Mouse (Mus musculus): ENCODE measurements around the gene Naa40. TPM values are rescaled to one million over a fixed set of nuclear protein-coding genes. Genes with fewer than 3 reads are reported as not detected.

Gene Naa40
- polyA plus RNA-seq, 1 experiment from 2014 or later = 56.9 TPM

- 14% methylated on average over 9 of the region's 9 CpGs for WGBS
- Histone ChIP-seq H3K36me3 (no peaks in the 10 kb centered on the region), H3K9ac (0 out of 2 replicates have a peak overlapping the region, but pooled peaks have one; percentile 12), H3K4me2 (no peak overlapping the region), H3K27ac (peak overlapping the region; percentile 12), H3K9me3 (0 out of 2 replicates have a peak, but pooled peaks cover 3% of the 10 kb centered on the region), H3K27me3 (no peaks in the 10 kb centered on the region), H3K4me1 (peaks cover 40% of the 10 kb centered on the region), H3K4me3 (no peak overlapping the region)
- ATAC-seq (ENCODE audit: insufficient number of reproducible peaks, insufficient read depth, low FRiP score, low TSS enrichment, low read depth) = no peak
Measured at GRCm38 (mm10) chr19:7264088-7264765, 23.2 kb upstream of the Naa40 start.

- no peak for ATAC-seq (ENCODE audit: insufficient number of reproducible peaks, insufficient read depth, low FRiP score, low TSS enrichment, low read depth)
- H3K4me1 ChIP-seq = peaks cover 34% of the 10 kb centered on the region
- no peaks in the 10 kb centered on the region for H3K27me3 ChIP-seq
- H3K9me3 ChIP-seq = 0 out of 2 replicates have a peak, but pooled peaks cover 3% of the 10 kb centered on the region
- H3K27ac ChIP-seq = no peak overlapping the region
- H3K4me2 ChIP-seq = no peak overlapping the region
- H3K9ac ChIP-seq = no peak overlapping the region
- 93% methylated on average over 1 of the region's 1 CpGs for WGBS
- no peak overlapping the region for H3K4me3 ChIP-seq
- H3K36me3 ChIP-seq = no peaks in the 10 kb centered on the region
Measured at GRCm38 (mm10) chr19:7262592-7262991, 21.6 kb upstream of the Naa40 start.

GRCm38 (mm10) chr19:7261964-7262363, 21.0 kb upstream of the Naa40 start:
- Histone ChIP-seq H3K4me3 (no peak overlapping the region), H3K9me3 (0 out of 2 replicates have a peak, but pooled peaks cover 3% of the 10 kb centered on the region), H3K27me3 (no peaks in the 10 kb centered on the region), H3K4me2 (no peak overlapping the region), H3K9ac (no peak overlapping the region), H3K27ac (no peak overlapping the region), H3K4me1 (peaks cover 28% of the 10 kb centered on the region), H3K36me3 (no peaks in the 10 kb centered on the region)
- 92% methylated on average over 3 of the region's 3 CpGs for WGBS
- ATAC-seq (ENCODE audit: insufficient number of reproducible peaks, insufficient read depth, low FRiP score, low TSS enrichment, low read depth) = no peak

- Histone ChIP-seq H3K27me3 (no peaks in the 10 kb centered on the region), H3K4me2 (no peak overlapping the region), H3K4me1 (peaks cover 23% of the 10 kb centered on the region), H3K9me3 (0 out of 2 replicates have a peak, but pooled peaks cover 3% of the 10 kb centered on the region), H3K36me3 (no peaks in the 10 kb centered on the region), H3K9ac (no peak overlapping the region), H3K27ac (no peak overlapping the region), H3K4me3 (no peak overlapping the region)
- no peak for ATAC-seq (ENCODE audit: insufficient number of reproducible peaks, insufficient read depth, low FRiP score, low TSS enrichment, low read depth)
- 94% methylated on average over 1 of the region's 1 CpGs for WGBS
Measured at GRCm38 (mm10) chr19:7261476-7261875, 20.5 kb upstream of the Naa40 start.

- no peak for ATAC-seq (ENCODE audit: insufficient number of reproducible peaks, insufficient read depth, low FRiP score, low TSS enrichment, low read depth)
- no peaks in the 10 kb centered on the region for H3K36me3 ChIP-seq
- 74% methylated on average over 5 of the region's 5 CpGs for WGBS
Measured at GRCm38 (mm10) chr19:7257881-7258280, 16.9 kb upstream of the Naa40 start.

GRCm38 (mm10) chr19:7246021-7246420, 5.0 kb upstream of the Naa40 start:
- Histone ChIP-seq H3K27ac (no peak overlapping the region), H3K27me3 (no peaks in the 10 kb centered on the region), H3K9me3 (no peaks in the 10 kb centered on the region), H3K9ac (no peak overlapping the region), H3K36me3 (no peaks in the 10 kb centered on the region), H3K4me1 (peaks cover 4% of the 10 kb centered on the region; the same call in 1 of the 2 replicates), H3K4me3 (no peak overlapping the region), H3K4me2 (no peak overlapping the region)
- ATAC-seq (ENCODE audit: insufficient number of reproducible peaks, insufficient read depth, low FRiP score, low TSS enrichment, low read depth) = no peak
- WGBS = 62% methylated on average over 3 of the region's 3 CpGs

More at GRCm38 (mm10) chr19:7257881-7258280, 16.9 kb upstream of the Naa40 start:
- H3K27me3 ChIP-seq = no peaks in the 10 kb centered on the region
- no peak overlapping the region for H3K4me3 ChIP-seq
- H3K9me3 ChIP-seq = 0 out of 2 replicates have a peak, but pooled peaks cover 3% of the 10 kb centered on the region
- H3K9ac ChIP-seq = no peak overlapping the region
- no peak overlapping the region for H3K4me2 ChIP-seq
- H3K27ac ChIP-seq = no peak overlapping the region
- H3K4me1 ChIP-seq = no peaks in the 10 kb centered on the region

- H3K9me3 ChIP-seq = no peaks in the 10 kb centered on the region
- H3K4me2 ChIP-seq = peak overlapping the region; percentile 92
- H3K4me3 ChIP-seq = peak overlapping the region; percentile 76
- peaks cover 14% of the 10 kb centered on the region for H3K4me1 ChIP-seq
- peak overlapping the region; percentile 77 for H3K27ac ChIP-seq
- 2% methylated on average over 13 of the region's 13 CpGs for WGBS
- H3K36me3 ChIP-seq = 0 out of 2 replicates have a peak, but pooled peaks cover 6% of the 10 kb centered on the region
- no peak for ATAC-seq (ENCODE audit: insufficient number of reproducible peaks, insufficient read depth, low FRiP score, low TSS enrichment, low read depth)
- H3K9ac ChIP-seq = peak overlapping the region; percentile 92
- no peaks in the 10 kb centered on the region for H3K27me3 ChIP-seq
Measured at GRCm38 (mm10) chr19:7240291-7240690, 692 bp downstream of the Naa40 start.

- H3K27me3 ChIP-seq = no peaks in the 10 kb centered on the region
- no peak overlapping the region for H3K27ac ChIP-seq
- H3K9me3 ChIP-seq = no peaks in the 10 kb centered on the region
- WGBS = 82% methylated on average over 3 of the region's 3 CpGs
- H3K36me3 ChIP-seq = 0 out of 2 replicates have a peak, but pooled peaks cover 6% of the 10 kb centered on the region
- H3K4me2 ChIP-seq = peak overlapping the region; percentile 92
- ATAC-seq (ENCODE audit: insufficient number of reproducible peaks, insufficient read depth, low FRiP score, low TSS enrichment, low read depth) = no peak
- H3K9ac ChIP-seq = peak overlapping the region; percentile 92
- peaks cover 17% of the 10 kb centered on the region for H3K4me1 ChIP-seq
- peak overlapping the region; percentile 76 for H3K4me3 ChIP-seq
Measured at GRCm38 (mm10) chr19:7239574-7239973, 1.4 kb downstream of the Naa40 start.

- Histone ChIP-seq H3K4me1 (peaks cover 17% of the 10 kb centered on the region), H3K36me3 (peaks cover 32% of the 10 kb centered on the region), H3K4me2 (no peak overlapping the region), H3K27ac (no peak overlapping the region), H3K4me3 (no peak overlapping the region), H3K27me3 (no peaks in the 10 kb centered on the region), H3K9me3 (no peaks in the 10 kb centered on the region), H3K9ac (no peak overlapping the region)
- 96% methylated on average over 4 of the region's 4 CpGs for WGBS
- no peak for ATAC-seq (ENCODE audit: insufficient number of reproducible peaks, insufficient read depth, low FRiP score, low TSS enrichment, low read depth)
Measured at GRCm38 (mm10) chr19:7236742-7237141, 4.2 kb downstream of the Naa40 start.

- ATAC-seq (ENCODE audit: insufficient number of reproducible peaks, insufficient read depth, low FRiP score, low TSS enrichment, low read depth) = no peak
- 86% methylated on average over 2 of the region's 2 CpGs for WGBS
- Histone ChIP-seq H3K27me3 (no peaks in the 10 kb centered on the region), H3K4me1 (peaks cover 13% of the 10 kb centered on the region), H3K9ac (no peak overlapping the region), H3K36me3 (peaks cover 39% of the 10 kb centered on the region), H3K27ac (no peak overlapping the region), H3K4me2 (no peak overlapping the region), H3K9me3 (no peaks in the 10 kb centered on the region), H3K4me3 (no peak overlapping the region)
Measured at GRCm38 (mm10) chr19:7236011-7236410, 5.0 kb downstream of the Naa40 start.

GRCm38 (mm10) chr19:7235461-7235860, 5.5 kb downstream of the Naa40 start:
- Histone ChIP-seq H3K36me3 (peaks cover 45% of the 10 kb centered on the region), H3K4me2 (no peak overlapping the region), H3K27me3 (no peaks in the 10 kb centered on the region), H3K9ac (peak overlapping the region; percentile 16; the same call in 1 of the 2 replicates), H3K9me3 (no peaks in the 10 kb centered on the region), H3K4me3 (no peak overlapping the region), H3K4me1 (peaks cover 13% of the 10 kb centered on the region), H3K27ac (no peak overlapping the region)
- 95% methylated on average over 9 of the region's 9 CpGs for WGBS
- ATAC-seq (ENCODE audit: insufficient number of reproducible peaks, insufficient read depth, low FRiP score, low TSS enrichment, low read depth) = no peak

GRCm38 (mm10) chr19:7234537-7235221, 6.3 kb downstream of the Naa40 start:
- no peak overlapping the region for H3K9ac ChIP-seq
- H3K4me3 ChIP-seq = no peak overlapping the region
- no peaks in the 10 kb centered on the region for H3K27me3 ChIP-seq
- H3K9me3 ChIP-seq = no peaks in the 10 kb centered on the region
- peak; percentile 71 for ATAC-seq (ENCODE audit: insufficient number of reproducible peaks, insufficient read depth, low FRiP score, low TSS enrichment, low read depth)
- peaks cover 5% of the 10 kb centered on the region for H3K4me1 ChIP-seq
- WGBS = 54% methylated on average over 8 of the region's 8 CpGs
- peaks cover 53% of the 10 kb centered on the region for H3K36me3 ChIP-seq
- H3K27ac ChIP-seq = no peak overlapping the region
- H3K4me2 ChIP-seq = no peak overlapping the region

All from embryonic facial prominence, embryonic 13.5 days (tissue).